Mouse (Mus musculus) kidney, embryonic 14.5 days (tissue): ENCODE data around the gene Exoc6. TPM values are rescaled to one million over a fixed set of nuclear protein-coding genes. Genes with fewer than 3 reads are reported as not detected.

Experiments
- ATAC-seq: fragments of 200-750 bp; cut with Nextera tagmentation; 2 replicates; pipeline ENCODE4 v1.8.0; 2017; ENCODE audit warnings: moderate number of reproducible peaks, mild to moderate bottlenecking, moderate TSS enrichment, moderate library complexity; ENCODE audit not compliant: low FRiP score, low TSS enrichment
- H3K27ac ChIP-seq: fragments of 300-500 bp; sonication (generic); 2 replicates; pipeline ENCODE4 v1.5.1; 2014; ENCODE audit warnings: low read depth, mild to moderate bottlenecking, low read length, moderate library complexity, mixed read lengths
- H3K27me3 ChIP-seq: fragments of 300-500 bp; sonication (generic); 2 replicates; pipeline ENCODE4 v1.6.1; 2014; ENCODE audit warnings: mild to moderate bottlenecking, low read length; ENCODE audit not compliant: control insufficient read depth, insufficient read depth
- H3K36me3 ChIP-seq: fragments of 300-500 bp; sonication (generic); 2 replicates; pipeline ENCODE4 v1.6.1; 2014; ENCODE audit warnings: low read length, mixed read lengths; ENCODE audit not compliant: control insufficient read depth, insufficient read depth
- H3K4me1 ChIP-seq: fragments of 300-500 bp; sonication (generic); 2 replicates; pipeline ENCODE4 v1.6.1; 2014; ENCODE audit warnings: low read length, mixed read lengths; ENCODE audit not compliant: control insufficient read depth, insufficient read depth
- H3K4me2 ChIP-seq: fragments of 300-500 bp; sonication (generic); replicated peaks from 2 replicates; pipeline ENCODE4 v1.6.1; 2014; ENCODE audit warnings: low read depth, mild to moderate bottlenecking, low read length
- H3K4me3 ChIP-seq: fragments of 300-500 bp; sonication (generic); 2 replicates; pipeline ENCODE4 v1.5.1; 2014; ENCODE audit warnings: mild to moderate bottlenecking, low read length
- H3K9ac ChIP-seq: fragments of 300-500 bp; sonication (generic); 2 replicates; pipeline ENCODE4 v1.6.1; 2014; ENCODE audit warnings: low read depth, mild to moderate bottlenecking, low read length, moderate library complexity
- H3K9me3 ChIP-seq: fragments of 300-500 bp; sonication (generic); 2 replicates; pipeline ENCODE4 v1.6.1; 2016; ENCODE audit warnings: low read length; ENCODE audit not compliant: control insufficient read depth
- WGBS: fragments of 180-500 bp; shearing (Covaris S2); extraction: QIAGEN DNeasy Blood & Tissue Kit; methylation state at CpG from one replicate; pipeline ENCODE4 v1.1.7; 2014; 5-methylcytosine and 5-hydroxymethylcytosine counted together
- polyA plus RNA-seq: library from polyadenylated mRNA; unstranded; fragments of >200 nt; fragmentation: Nextera tagmentation; extraction: Ambion mirVana; gene quantifications from 2 replicates; pipeline ENCODE4 v1.2.1, GENCODE M21; 2014

Gene Exoc6
- polyA plus RNA-seq, 1 experiment from 2014 or later: 26.8 TPM

- WGBS: 88% methylated on average over 12 of the region's 12 CpGs
- H3K9me3 ChIP-seq: no peaks in the 10 kb centered on the region
- H3K4me3 ChIP-seq: no peak overlapping the region
- no peak overlapping the region for H3K9ac ChIP-seq
- H3K27me3 ChIP-seq: no peaks in the 10 kb centered on the region
- no peak overlapping the region for H3K4me2 ChIP-seq
- H3K4me1 ChIP-seq: no peaks in the 10 kb centered on the region
- no peak for ATAC-seq
- H3K27ac ChIP-seq: no peak overlapping the region
- no peaks in the 10 kb centered on the region for H3K36me3 ChIP-seq
Observed at GRCm38 (mm10) chr19:37716524-37717175, 166.4 kb downstream of the Exoc6 start.

GRCm38 (mm10) chr19:37719166-37719565 is 168.9 kb downstream of the Exoc6 start:
- no peak for ATAC-seq
- no peaks in the 10 kb centered on the region for H3K27me3 ChIP-seq
- H3K4me2 ChIP-seq: no peak overlapping the region
- no peak overlapping the region for H3K4me3 ChIP-seq
- no peaks in the 10 kb centered on the region for H3K9me3 ChIP-seq
- no peak overlapping the region for H3K27ac ChIP-seq
- no peaks in the 10 kb centered on the region for H3K4me1 ChIP-seq
- 10% methylated on average over 1 of the region's 1 CpGs for WGBS
- no peaks in the 10 kb centered on the region for H3K36me3 ChIP-seq
- no peak overlapping the region for H3K9ac ChIP-seq

GRCm38 (mm10) chr19:37724591-37724990 is 174.4 kb downstream of the Exoc6 start:
- ATAC-seq: no peak
- WGBS: 96% methylated on average over 5 of the region's 5 CpGs

GRCm38 (mm10) chr19:37726585-37726984 is 176.4 kb downstream of the Exoc6 start:
- Histone ChIP-seq H3K36me3 (no peaks in the 10 kb centered on the region), H3K4me1 (no peaks in the 10 kb centered on the region), H3K4me3 (no peak overlapping the region), H3K27ac (no peak overlapping the region), H3K9ac (no peak overlapping the region), H3K4me2 (no peak overlapping the region), H3K27me3 (no peaks in the 10 kb centered on the region), H3K9me3 (no peaks in the 10 kb centered on the region)
- ATAC-seq: no peak
- WGBS: 94% methylated on average over 7 of the region's 7 CpGs

More at GRCm38 (mm10) chr19:37724591-37724990, 174.4 kb downstream of the Exoc6 start:
- H3K4me2 ChIP-seq: no peak overlapping the region
- H3K27ac ChIP-seq: no peak overlapping the region
- H3K36me3 ChIP-seq: no peaks in the 10 kb centered on the region
- no peaks in the 10 kb centered on the region for H3K4me1 ChIP-seq
- H3K9me3 ChIP-seq: no peaks in the 10 kb centered on the region
- H3K9ac ChIP-seq: no peak overlapping the region
- H3K4me3 ChIP-seq: no peak overlapping the region
- H3K27me3 ChIP-seq: no peaks in the 10 kb centered on the region

GRCm38 (mm10) chr19:37727366-37727765 is 177.1 kb downstream of the Exoc6 start:
- Histone ChIP-seq H3K9me3 (no peaks in the 10 kb centered on the region), H3K4me2 (no peak overlapping the region), H3K27ac (no peak overlapping the region), H3K9ac (no peak overlapping the region), H3K4me1 (no peaks in the 10 kb centered on the region), H3K4me3 (no peak overlapping the region), H3K27me3 (no peaks in the 10 kb centered on the region), H3K36me3 (no peaks in the 10 kb centered on the region)
- 93% methylated on average over 2 of the region's 2 CpGs for WGBS
- no peak for ATAC-seq

Other genes starting within 250 kb of the Exoc6 start
- 30.4 and 74.9 TPM in 2 replicates for gene Ide, start 212.6 kb upstream of the Exoc6 start, polyA plus RNA-seq
- 49.4 and 79.4 TPM in 2 replicates for gene Kif11, start 174.0 kb upstream of the Exoc6 start, polyA plus RNA-seq
- 11.5 and 11.6 TPM in 2 replicates for gene Hhex, start 115.6 kb upstream of the Exoc6 start, polyA plus RNA-seq
- not detected in 2 replicates for gene Cyp26c1, start 135.2 kb downstream of the Exoc6 start, polyA plus RNA-seq
- 2.3 and 3.5 TPM in 2 replicates for gene Cyp26a1, start 147.4 kb downstream of the Exoc6 start, polyA plus RNA-seq